Mouse (Mus musculus) midbrain, embryonic 14.5 days (tissue): ENCODE data around the gene Dab1. TPM values are rescaled to one million over a fixed set of nuclear protein-coding genes. Genes with fewer than 3 reads are reported as not detected.
A peak's percentile ranks its signal among the peaks of the same experiment; 100 is the strongest.

ENCODE experiments used
- ATAC-seq: fragments of 200-750 bp; cut with Nextera tagmentation; 2 replicates; pipeline ENCODE4 v1.8.0; 2017; ENCODE audit warnings: moderate number of reproducible peaks, moderate library complexity; ENCODE audit not compliant: low FRiP score, low TSS enrichment
- DNase-seq: peaks from one replicate; pipeline ENCODE4 v3.0.0-alpha.2; 2015
- H3K27ac ChIP-seq: fragments of 300-500 bp; sonication (generic); replicated peaks from 2 replicates; pipeline ENCODE4 v1.5.1; 2014; ENCODE audit warnings: mild to moderate bottlenecking, low read depth, low read length, moderate library complexity
- H3K27me3 ChIP-seq: fragments of 300-500 bp; sonication (generic); 2 replicates; pipeline ENCODE4 v1.6.1; 2014; ENCODE audit warnings: low read length, control low read depth, mixed read lengths; ENCODE audit not compliant: control insufficient read depth, insufficient read depth
- H3K36me3 ChIP-seq: fragments of 300-500 bp; sonication (generic); 2 replicates; pipeline ENCODE4 v1.6.1; 2014; ENCODE audit warnings: low read length, control low read depth; ENCODE audit not compliant: control insufficient read depth, insufficient read depth
- H3K4me1 ChIP-seq: fragments of 300-500 bp; sonication (generic); 2 replicates; pipeline ENCODE4 v1.6.1; 2014; ENCODE audit warnings: mild to moderate bottlenecking, antibody characterized with exemption, low read length, control low read depth; ENCODE audit not compliant: control insufficient read depth, insufficient read depth
- H3K4me2 ChIP-seq: fragments of 300-500 bp; sonication (generic); 2 replicates; pipeline ENCODE4 v1.6.1; 2014; ENCODE audit warnings: mild to moderate bottlenecking, low read length, moderate library complexity
- H3K4me3 ChIP-seq: fragments of 300-500 bp; sonication (generic); replicated peaks from 2 replicates; pipeline ENCODE4 v1.5.1; 2014; ENCODE audit warnings: low read depth, low read length
- H3K9ac ChIP-seq: fragments of 300-500 bp; sonication (generic); replicated peaks from 2 replicates; pipeline ENCODE4 v1.6.1; 2014; ENCODE audit warnings: mild to moderate bottlenecking, low read length, moderate library complexity
- H3K9me3 ChIP-seq: fragments of 300-500 bp; sonication (generic); 2 replicates; pipeline ENCODE4 v1.6.1; 2016; ENCODE audit warnings: low read length, control low read depth, mixed read lengths; ENCODE audit not compliant: control insufficient read depth
- WGBS: fragments of 180-500 bp; shearing (Covaris S2); extraction: QIAGEN DNeasy Blood & Tissue Kit; methylation state at CpG from one replicate; pipeline ENCODE4 v1.1.7; 2014; 5-methylcytosine and 5-hydroxymethylcytosine counted together
- polyA plus RNA-seq: library from polyadenylated mRNA; unstranded; fragments of >200 nt; fragmentation: Nextera tagmentation; extraction: Ambion mirVana; gene quantifications from 2 replicates; pipeline ENCODE4 v1.2.1, GENCODE M21; 2014

Gene Dab1
- polyA plus RNA-seq, 1 experiment from 2014 or later, result 146 TPM

GRCm38 (mm10) chr4:103667438-103667837 is 48.3 kb downstream of the Dab1 start:
- no peak overlapping the region for H3K4me2 ChIP-seq
- H3K4me1 ChIP-seq, result no peaks in the 10 kb centered on the region
- H3K9me3 ChIP-seq, result no peaks in the 10 kb centered on the region
- H3K27ac ChIP-seq, result no peak overlapping the region
- no peak for ATAC-seq
- no peak overlapping the region for H3K9ac ChIP-seq
- 84% methylated on average over 4 of the region's 4 CpGs for WGBS
- H3K36me3 ChIP-seq, result no peaks in the 10 kb centered on the region
- H3K4me3 ChIP-seq, result no peak overlapping the region
- DNase-seq, result no peak
- H3K27me3 ChIP-seq, result no peaks in the 10 kb centered on the region

- Histone ChIP-seq H3K9ac (no peak overlapping the region), H3K4me2 (no peak overlapping the region), H3K4me1 (0 out of 2 replicates have a peak, but pooled peaks cover 2% of the 10 kb centered on the region), H3K4me3 (no peak overlapping the region), H3K36me3 (no peaks in the 10 kb centered on the region), H3K9me3 (no peaks in the 10 kb centered on the region), H3K27me3 (no peaks in the 10 kb centered on the region), H3K27ac (no peak overlapping the region)
- 85% methylated on average over 1 of the region's 1 CpGs for WGBS
- ATAC-seq, result no peak
- no peak for DNase-seq
Observed at GRCm38 (mm10) chr4:103677195-103677594, 58.0 kb downstream of the Dab1 start.

GRCm38 (mm10) chr4:103678501-103678900 is 59.3 kb downstream of the Dab1 start:
- H3K4me3 ChIP-seq, result no peak overlapping the region
- no peak overlapping the region for H3K4me2 ChIP-seq
- no peaks in the 10 kb centered on the region for H3K9me3 ChIP-seq
- no peak overlapping the region for H3K9ac ChIP-seq
- 0 out of 2 replicates have a peak, but pooled peaks cover 2% of the 10 kb centered on the region for H3K4me1 ChIP-seq
- DNase-seq (no peak), ATAC-seq (no peak)
- no peaks in the 10 kb centered on the region for H3K36me3 ChIP-seq
- WGBS, result 91% methylated on average over 6 of the region's 6 CpGs
- H3K27ac ChIP-seq, result no peak overlapping the region
- H3K27me3 ChIP-seq, result no peaks in the 10 kb centered on the region

GRCm38 (mm10) chr4:103685136-103685535 is 66.0 kb downstream of the Dab1 start:
- no peak overlapping the region for H3K4me3 ChIP-seq
- no peaks in the 10 kb centered on the region for H3K4me1 ChIP-seq
- ATAC-seq (no peak), DNase-seq (no peak)
- no peak overlapping the region for H3K4me2 ChIP-seq
- no peaks in the 10 kb centered on the region for H3K9me3 ChIP-seq
- no peaks in the 10 kb centered on the region for H3K36me3 ChIP-seq
- no peak overlapping the region for H3K9ac ChIP-seq
- H3K27me3 ChIP-seq, result no peaks in the 10 kb centered on the region
- H3K27ac ChIP-seq, result no peak overlapping the region
- 90% methylated on average over 4 of the region's 4 CpGs for WGBS

- DNase-seq, result peak; percentile 68
Observed at GRCm38 (mm10) chr4:103691717-103692116, 72.6 kb downstream of the Dab1 start.

GRCm38 (mm10) chr4:103699755-103700154 is 80.6 kb downstream of the Dab1 start:
- Histone ChIP-seq H3K4me3 (no peak overlapping the region), H3K9ac (no peak overlapping the region), H3K4me2 (no peak overlapping the region), H3K36me3 (no peaks in the 10 kb centered on the region), H3K4me1 (peaks cover 16% of the 10 kb centered on the region), H3K27me3 (no peaks in the 10 kb centered on the region), H3K9me3 (no peaks in the 10 kb centered on the region), H3K27ac (no peak overlapping the region)
- peak; percentile 59 for DNase-seq
- no peak for ATAC-seq
- WGBS, result 20% methylated on average over 4 of the region's 4 CpGs

More at GRCm38 (mm10) chr4:103691717-103692116, 72.6 kb downstream of the Dab1 start:
- Histone ChIP-seq H3K36me3 (no peaks in the 10 kb centered on the region), H3K27me3 (no peaks in the 10 kb centered on the region), H3K4me2 (no peak overlapping the region), H3K27ac (no peak overlapping the region), H3K9ac (no peak overlapping the region), H3K9me3 (no peaks in the 10 kb centered on the region), H3K4me3 (no peak overlapping the region), H3K4me1 (no peaks in the 10 kb centered on the region)
- ATAC-seq, result no peak
- 41% methylated on average over 3 of the region's 3 CpGs for WGBS

GRCm38 (mm10) chr4:103700392-103700791 is 81.2 kb downstream of the Dab1 start:
- H3K27me3 ChIP-seq, result no peaks in the 10 kb centered on the region
- no peak overlapping the region for H3K9ac ChIP-seq
- ATAC-seq, result no peak
- H3K4me3 ChIP-seq, result no peak overlapping the region
- H3K27ac ChIP-seq, result peak overlapping the region; percentile 28
- peak; percentile 51 for DNase-seq
- no peaks in the 10 kb centered on the region for H3K9me3 ChIP-seq
- no peak overlapping the region for H3K4me2 ChIP-seq
- WGBS, result 11% methylated on average over 6 of the region's 6 CpGs
- H3K4me1 ChIP-seq, result peaks cover 16% of the 10 kb centered on the region
- H3K36me3 ChIP-seq, result no peaks in the 10 kb centered on the region

- Histone ChIP-seq H3K9me3 (no peaks in the 10 kb centered on the region), H3K27me3 (no peaks in the 10 kb centered on the region), H3K9ac (no peak overlapping the region), H3K27ac (no peak overlapping the region), H3K4me1 (peaks cover 16% of the 10 kb centered on the region), H3K36me3 (no peaks in the 10 kb centered on the region), H3K4me3 (no peak overlapping the region), H3K4me2 (no peak overlapping the region)
- ATAC-seq (no peak), DNase-seq (peak; percentile 32)
- WGBS, result 81% methylated on average over 3 of the region's 3 CpGs
Observed at GRCm38 (mm10) chr4:103702137-103702536, 83.0 kb downstream of the Dab1 start.

GRCm38 (mm10) chr4:103704477-103704876 is 85.3 kb downstream of the Dab1 start:
- ATAC-seq, result no peak
- H3K4me2 ChIP-seq, result no peak overlapping the region
- no peak overlapping the region for H3K27ac ChIP-seq
- no peak for DNase-seq
- no peak overlapping the region for H3K4me3 ChIP-seq
- no peak overlapping the region for H3K9ac ChIP-seq
- peaks cover 10% of the 10 kb centered on the region for H3K4me1 ChIP-seq
- H3K9me3 ChIP-seq, result no peaks in the 10 kb centered on the region
- no peaks in the 10 kb centered on the region for H3K36me3 ChIP-seq
- no peaks in the 10 kb centered on the region for H3K27me3 ChIP-seq
- 90% methylated on average over 2 of the region's 2 CpGs for WGBS
